Mouse (Mus musculus) thymus, postnatal 14 days (tissue): ENCODE data around the gene Tapbp.

ENCODE experiments used
- DNase-seq: peaks from one replicate; pipeline ENCODE4 v3.0.0; 2021

Gene Tapbp

DNA sequence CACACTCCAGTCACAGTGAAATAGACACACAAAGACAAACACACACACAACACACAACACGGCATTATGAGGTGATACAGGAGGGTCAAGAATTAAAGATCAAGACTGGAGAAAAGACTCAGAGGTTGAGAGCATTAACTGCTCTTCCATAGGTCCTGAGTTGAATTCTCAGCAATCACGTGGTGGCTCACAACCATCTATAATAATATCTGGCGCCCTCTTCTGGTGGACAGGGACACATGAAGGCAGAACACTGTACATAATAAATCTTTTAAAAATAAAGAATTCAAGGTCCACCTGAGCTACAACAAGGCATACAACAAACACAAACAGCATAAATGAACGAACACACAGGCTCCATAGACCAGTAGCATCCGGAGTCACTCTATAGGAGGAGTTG, 53.2 kb downstream of the Tapbp start:
- peak; percentile 64 for DNase-seq

DNA sequence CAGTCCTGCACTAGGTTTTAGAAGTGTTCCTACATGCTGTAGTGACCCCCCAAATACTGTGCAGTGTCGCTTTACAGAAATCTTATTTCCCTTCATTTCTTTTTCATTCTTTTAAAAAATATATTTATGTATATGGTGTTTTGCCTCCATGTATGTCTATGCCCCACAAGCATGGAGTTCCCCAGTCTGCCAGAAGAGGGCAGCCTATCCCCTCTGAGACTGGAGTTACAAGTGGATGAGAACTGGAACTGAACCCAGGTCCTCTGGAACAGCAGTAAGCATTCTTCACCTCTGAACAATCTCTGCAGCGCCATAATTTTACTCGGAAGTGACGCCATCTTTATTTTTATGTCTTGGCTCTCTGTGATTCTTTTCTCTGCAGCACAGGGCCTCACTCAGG, 53.7 kb downstream of the Tapbp start:
- no peak for DNase-seq

DNA sequence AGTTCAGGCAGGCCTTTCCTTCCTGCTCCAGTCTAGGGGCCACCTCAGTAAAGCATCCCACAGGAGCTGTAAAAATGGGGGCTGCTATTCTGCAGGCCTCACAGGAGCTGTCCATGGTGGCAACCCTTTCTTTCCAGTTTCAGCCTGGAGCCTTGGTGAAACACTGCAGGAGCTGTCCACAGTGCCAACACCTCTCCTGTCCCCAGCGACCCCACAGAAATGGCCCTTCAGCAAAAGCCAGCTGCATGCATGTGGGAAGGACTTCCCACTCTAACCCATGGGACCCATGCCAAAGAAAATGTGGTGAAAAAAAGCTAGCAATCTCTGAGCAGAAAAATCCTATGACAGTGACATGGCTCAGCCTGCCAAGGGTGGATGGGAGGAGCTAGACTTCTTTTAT, 57.0 kb downstream of the Tapbp start:
- DNase-seq, result no peak

DNA sequence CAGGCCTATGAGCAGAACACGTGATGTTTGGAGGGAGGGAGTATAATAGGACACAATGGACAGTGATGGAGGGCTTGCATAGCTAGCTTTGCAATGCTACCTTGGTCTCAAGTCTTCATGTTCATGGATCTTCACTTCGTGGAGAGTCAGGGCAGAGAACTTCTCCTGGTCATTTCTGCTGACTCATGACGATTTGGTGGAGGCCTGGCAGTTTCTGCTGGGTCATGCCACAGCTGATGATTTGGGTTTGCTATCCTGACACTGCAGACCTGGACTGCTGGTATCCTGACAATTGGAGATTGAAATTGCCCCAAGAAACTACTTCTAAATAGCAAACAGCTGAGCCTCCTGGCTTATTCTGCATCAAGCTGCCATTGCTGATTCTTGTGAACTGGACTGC, 57.9 kb downstream of the Tapbp start:
- no peak for DNase-seq

DNA sequence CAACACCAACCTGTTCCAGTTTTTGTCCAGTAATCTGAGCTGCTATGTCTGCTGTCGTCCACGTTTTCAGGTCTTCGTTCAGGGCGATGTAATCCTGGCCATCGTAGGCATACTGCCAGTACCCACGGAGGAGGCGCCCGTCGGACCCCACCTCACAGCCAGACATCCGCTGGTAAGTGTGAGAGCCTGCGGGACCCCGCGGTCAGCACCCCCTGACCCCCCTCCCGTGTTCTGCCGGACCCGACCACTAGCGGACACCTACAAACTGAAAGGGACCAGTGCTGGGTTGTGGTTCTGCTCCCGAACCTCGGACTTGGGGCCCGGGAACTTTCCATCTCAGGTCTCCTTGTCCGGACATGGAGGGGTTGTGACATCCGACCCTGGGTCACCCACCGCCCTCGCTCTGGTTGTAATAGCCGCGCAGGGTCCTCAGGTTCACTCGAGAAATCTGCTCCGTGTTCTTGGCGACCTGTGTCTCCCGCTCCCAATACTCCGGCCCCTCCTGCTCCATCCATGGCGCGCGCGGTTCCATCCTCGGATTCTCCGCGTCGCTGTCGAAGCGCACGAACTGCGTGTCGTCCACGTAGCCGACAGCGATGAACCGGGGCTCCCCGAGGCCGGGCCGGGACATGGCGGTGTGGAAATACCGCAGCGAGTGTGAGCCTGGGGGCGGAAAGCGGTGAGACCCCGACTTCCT, 62.3 kb downstream of the Tapbp start:
- DNase-seq, result no peak

DNA sequence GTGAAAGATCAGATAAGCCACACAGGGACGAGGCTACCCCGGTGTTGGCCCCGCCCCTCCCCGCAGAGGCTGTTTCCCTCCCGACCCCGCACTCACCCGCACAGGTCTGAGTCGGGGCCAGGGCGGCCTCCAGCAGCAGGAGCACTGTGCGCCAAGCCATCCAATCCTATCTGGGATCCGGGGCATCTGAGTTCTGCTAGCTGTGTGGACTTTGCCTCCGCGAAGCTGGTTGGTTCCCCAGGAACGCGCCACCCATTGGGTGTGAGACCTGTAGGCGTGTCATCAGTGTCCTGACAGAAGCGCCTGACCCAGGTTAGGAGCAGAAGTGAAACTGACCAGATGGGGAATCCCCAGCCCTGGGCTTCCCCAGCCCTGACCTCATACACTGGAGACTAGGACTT, 62.9 kb downstream of the Tapbp start:
- DNase-seq, result peak; percentile 60
